Mouse (Mus musculus): ENCODE results near the gene Gchfr. TPM values are rescaled to one million over a fixed set of nuclear protein-coding genes. Genes with fewer than 3 reads are reported as not detected.

The Gchfr gene
- 4.5 and 5.0 TPM in 2 replicates for polyA plus RNA-seq (2016; fragmentation: Nextera tagmentation; extraction: Ambion mirVana)

- Histone ChIP-seq H3K27ac (ENCODE audit: poor library complexity, severe bottlenecking) (no peak within 1 kb of the TSS), H3K4me2 (peak within 1 kb of the TSS; percentile 99), H3K9ac (peak within 1 kb of the TSS; percentile 75), H3K27me3 (replicated peaks) (peaks cover 31% of the 10 kb centered on the region), H3K4me3 (peak within 1 kb of the TSS; percentile 62), H3K36me3 (no peaks in the 10 kb centered on the region), H3K9me3 (replicated peaks) (no peaks in the 10 kb centered on the region), H3K4me1 (replicated peaks) (peaks cover 20% of the 10 kb centered on the region)
- under 1% methylated on average over 60 of the region's 60 CpGs for WGBS
- ATAC-seq (ENCODE audit: insufficient number of reproducible peaks, low FRiP score): peak; percentile 88
These were observed at the start of gene Gchfr for GRCm38 (mm10) chr2:119166901-119167865. TSS of gene Gchfr (plus strand) at chr2:119167773.

DNA sequence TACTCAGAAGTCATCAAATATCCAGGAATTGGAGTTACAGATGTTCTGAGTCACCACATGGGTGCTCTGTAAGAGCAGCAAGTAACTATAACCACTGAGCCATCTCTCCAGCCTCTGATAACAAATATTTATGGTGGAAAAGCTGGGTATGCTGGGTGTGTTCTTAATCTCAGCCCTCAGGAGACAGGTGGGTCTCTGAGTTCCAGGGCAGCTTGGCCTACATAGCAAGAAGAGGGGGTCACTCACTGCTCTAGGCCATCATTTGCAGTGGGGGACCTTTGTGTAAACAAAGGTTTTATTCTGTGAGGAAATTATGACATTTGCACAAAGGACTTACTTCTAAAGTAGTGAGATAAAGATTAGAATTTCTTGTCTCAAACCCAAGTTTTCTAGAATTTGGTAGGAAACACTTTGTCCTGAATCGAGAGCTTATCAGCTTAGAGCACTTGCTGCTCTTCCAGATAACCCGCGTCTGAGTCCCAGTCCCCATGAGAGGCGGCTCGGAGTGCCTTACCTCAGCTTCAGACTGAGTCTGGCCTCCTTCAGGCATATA lies 31.2 kb upstream of the Gchfr start:
- H3K9me3 ChIP-seq (replicated peaks): no peaks in the 10 kb centered on the region
- no peak overlapping the region for H3K4me3 ChIP-seq
- H3K4me1 ChIP-seq (replicated peaks): no peaks in the 10 kb centered on the region
- no peak overlapping the region for H3K4me2 ChIP-seq
- peak; percentile 90 for ATAC-seq (ENCODE audit: insufficient number of reproducible peaks, low FRiP score)
- no peaks in the 10 kb centered on the region for H3K27me3 ChIP-seq (replicated peaks)
- H3K9ac ChIP-seq: no peak overlapping the region
- WGBS: 20% methylated on average over 5 of the region's 5 CpGs
- H3K36me3 ChIP-seq: peaks cover 76% of the 10 kb centered on the region
- 0 out of 2 replicates have a peak overlapping the region, but pooled peaks have one; percentile 9 for H3K27ac ChIP-seq (ENCODE audit: poor library complexity, severe bottlenecking)

GRCm38 (mm10) chr2:119145199-119145598 lies 22.4 kb upstream of the Gchfr start:
- no peaks in the 10 kb centered on the region for H3K27me3 ChIP-seq (replicated peaks)
- peak; percentile 29; the same call in 1 of the 2 replicates for ATAC-seq (ENCODE audit: insufficient number of reproducible peaks, low FRiP score)
- no peak overlapping the region for H3K9ac ChIP-seq
- 89% methylated on average over 2 of the region's 2 CpGs for WGBS
- H3K27ac ChIP-seq (ENCODE audit: poor library complexity, severe bottlenecking): no peak overlapping the region
- no peak overlapping the region for H3K4me3 ChIP-seq
- no peak overlapping the region for H3K4me2 ChIP-seq
- H3K9me3 ChIP-seq (replicated peaks): peaks cover 4% of the 10 kb centered on the region
- H3K36me3 ChIP-seq: peaks cover 86% of the 10 kb centered on the region
- H3K4me1 ChIP-seq (replicated peaks): no peaks in the 10 kb centered on the region; the same call in 1 of the 2 replicates

GRCm38 (mm10) chr2:119146435-119146834 lies 21.1 kb upstream of the Gchfr start:
- ATAC-seq (ENCODE audit: insufficient number of reproducible peaks, low FRiP score): no peak
- Histone ChIP-seq H3K27me3 (replicated peaks) (no peaks in the 10 kb centered on the region), H3K4me3 (no peak overlapping the region), H3K9me3 (replicated peaks) (peaks cover 4% of the 10 kb centered on the region), H3K9ac (no peak overlapping the region), H3K4me2 (no peak overlapping the region), H3K27ac (ENCODE audit: poor library complexity, severe bottlenecking) (no peak overlapping the region), H3K4me1 (replicated peaks) (no peaks in the 10 kb centered on the region; the same call in 1 of the 2 replicates), H3K36me3 (peaks cover 93% of the 10 kb centered on the region)
- 79% methylated on average over 6 of the region's 6 CpGs for WGBS

GRCm38 (mm10) chr2:119147160-119147678 lies 20.4 kb upstream of the Gchfr start:
- Histone ChIP-seq H3K4me2 (no peak overlapping the region), H3K9ac (no peak overlapping the region), H3K4me1 (replicated peaks) (peaks cover 2% of the 10 kb centered on the region), H3K36me3 (peaks cover 93% of the 10 kb centered on the region), H3K27ac (ENCODE audit: poor library complexity, severe bottlenecking) (no peak overlapping the region), H3K9me3 (replicated peaks) (peaks cover 4% of the 10 kb centered on the region), H3K4me3 (no peak overlapping the region), H3K27me3 (replicated peaks) (no peaks in the 10 kb centered on the region)
- ATAC-seq (ENCODE audit: insufficient number of reproducible peaks, low FRiP score): no peak; the same call in 1 of the 2 replicates
- 78% methylated on average over 22 of the region's 22 CpGs for WGBS

GRCm38 (mm10) chr2:119147775-119148174 lies 19.8 kb upstream of the Gchfr start:
- Histone ChIP-seq H3K36me3 (peaks cover 93% of the 10 kb centered on the region), H3K27ac (ENCODE audit: poor library complexity, severe bottlenecking) (no peak overlapping the region), H3K27me3 (replicated peaks) (no peaks in the 10 kb centered on the region), H3K4me3 (no peak overlapping the region), H3K4me2 (no peak overlapping the region), H3K9ac (no peak overlapping the region), H3K9me3 (replicated peaks) (peaks cover 4% of the 10 kb centered on the region), H3K4me1 (replicated peaks) (peaks cover 8% of the 10 kb centered on the region)
- no peak for ATAC-seq (ENCODE audit: insufficient number of reproducible peaks, low FRiP score)
- WGBS: 85% methylated on average over 8 of the region's 8 CpGs

- H3K9me3 ChIP-seq (replicated peaks): no peaks in the 10 kb centered on the region
- H3K9ac ChIP-seq: peak overlapping the region; percentile 60; the same call in 1 of the 2 replicates
- 42% methylated on average over 6 of the region's 6 CpGs for WGBS
- peaks cover 24% of the 10 kb centered on the region for H3K4me1 ChIP-seq (replicated peaks)
- no peaks in the 10 kb centered on the region for H3K27me3 ChIP-seq (replicated peaks)
- no peak overlapping the region for H3K4me2 ChIP-seq
- H3K27ac ChIP-seq (ENCODE audit: poor library complexity, severe bottlenecking): no peak overlapping the region; the same call in 1 of the 2 replicates
- H3K4me3 ChIP-seq: no peak overlapping the region
- no peak for ATAC-seq (ENCODE audit: insufficient number of reproducible peaks, low FRiP score)
- H3K36me3 ChIP-seq: peaks cover 68% of the 10 kb centered on the region
These were observed 15.3 kb upstream of the Gchfr start for GRCm38 (mm10) chr2:119152255-119152654.

GRCm38 (mm10) chr2:119154683-119155082 lies 12.9 kb upstream of the Gchfr start:
- Histone ChIP-seq H3K9ac (no peak overlapping the region), H3K4me1 (replicated peaks) (peaks cover 27% of the 10 kb centered on the region), H3K4me3 (no peak overlapping the region), H3K36me3 (peaks cover 45% of the 10 kb centered on the region), H3K4me2 (no peak overlapping the region), H3K9me3 (replicated peaks) (no peaks in the 10 kb centered on the region), H3K27ac (ENCODE audit: poor library complexity, severe bottlenecking) (0 out of 2 replicates have a peak overlapping the region, but pooled peaks have one; percentile 32), H3K27me3 (replicated peaks) (no peaks in the 10 kb centered on the region)
- WGBS: 63% methylated on average over 2 of the region's 2 CpGs
- no peak for ATAC-seq (ENCODE audit: insufficient number of reproducible peaks, low FRiP score)

DNA sequence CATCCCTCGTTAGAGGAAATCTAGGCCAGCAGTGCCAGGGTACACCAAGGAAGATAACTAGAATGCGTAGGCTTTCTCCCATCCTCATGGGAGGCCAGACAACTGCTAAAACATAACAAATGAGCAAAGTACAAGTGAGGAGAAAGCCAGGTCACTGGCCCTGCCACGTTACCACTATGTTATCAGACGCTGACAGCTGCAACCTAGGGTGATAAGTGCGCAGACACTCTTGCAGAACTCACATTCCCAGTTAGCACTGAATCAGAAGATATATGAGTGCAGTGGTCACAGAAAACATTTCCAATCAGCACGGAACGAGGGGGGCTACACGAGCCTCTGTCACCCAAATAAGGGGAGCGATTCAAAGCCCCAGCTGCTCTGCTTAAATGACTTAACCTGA lies 12.2 kb upstream of the Gchfr start:
- WGBS: 21% methylated on average over 9 of the region's 9 CpGs
- Histone ChIP-seq H3K27ac (ENCODE audit: poor library complexity, severe bottlenecking) (0 out of 2 replicates have a peak overlapping the region, but pooled peaks have one; percentile 32), H3K36me3 (peaks cover 38% of the 10 kb centered on the region), H3K27me3 (replicated peaks) (no peaks in the 10 kb centered on the region), H3K4me1 (replicated peaks) (peaks cover 27% of the 10 kb centered on the region), H3K4me3 (peak overlapping the region; percentile 97), H3K4me2 (peak overlapping the region; percentile 96), H3K9me3 (replicated peaks) (no peaks in the 10 kb centered on the region), H3K9ac (peak overlapping the region; percentile 98)
- ATAC-seq (ENCODE audit: insufficient number of reproducible peaks, low FRiP score): peak; percentile 79

DNA sequence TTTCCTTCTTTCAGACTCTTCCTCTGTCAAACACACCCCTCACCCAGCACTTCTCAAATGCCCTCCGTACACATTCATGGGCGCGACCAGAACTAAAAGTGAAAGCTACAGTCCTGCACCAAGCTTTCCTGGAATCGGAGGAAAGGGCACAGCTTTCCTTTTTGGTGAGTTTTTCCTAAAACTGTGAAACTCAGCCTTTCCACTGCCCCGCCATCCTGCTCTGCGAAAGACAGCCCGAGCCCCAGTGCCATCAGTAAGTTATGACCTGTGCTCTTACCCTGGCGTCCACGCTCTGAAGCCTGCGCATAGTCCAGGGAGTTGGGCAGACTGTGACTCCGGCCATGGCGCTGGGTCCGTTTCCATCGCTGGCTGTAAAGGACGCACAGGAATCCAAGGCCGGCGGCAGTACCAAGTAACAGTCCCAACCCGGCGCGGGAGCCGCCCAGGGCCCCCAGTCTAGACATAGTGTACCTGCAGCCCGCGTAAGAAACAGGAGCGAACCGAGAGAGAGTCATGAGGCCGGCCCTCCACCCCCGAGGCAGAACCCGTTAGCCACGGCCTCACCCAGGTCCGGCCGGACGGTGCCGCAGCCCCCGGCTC lies 11.4 kb upstream of the Gchfr start:
- no peaks in the 10 kb centered on the region for H3K27me3 ChIP-seq (replicated peaks)
- ATAC-seq (ENCODE audit: insufficient number of reproducible peaks, low FRiP score): peak; percentile 46
- no peaks in the 10 kb centered on the region for H3K9me3 ChIP-seq (replicated peaks)
- H3K9ac ChIP-seq: peak overlapping the region; percentile 98
- H3K36me3 ChIP-seq: peaks cover 30% of the 10 kb centered on the region
- peak overlapping the region; percentile 76 for H3K27ac ChIP-seq (ENCODE audit: poor library complexity, severe bottlenecking)
- H3K4me2 ChIP-seq: peak overlapping the region; percentile 96
- 4% methylated on average over 34 of the region's 34 CpGs for WGBS
- peak overlapping the region; percentile 97 for H3K4me3 ChIP-seq
- H3K4me1 ChIP-seq (replicated peaks): peaks cover 30% of the 10 kb centered on the region

Data from heart, embryonic 12.5 days (tissue).